Mouse (Mus musculus) bone marrow macrophage, adult 2 months (primary cell): Measurements from ENCODE around the gene Dpm3.

ENCODE experiments used
- CTCF ChIP-seq: IDR thresholded peaks from 2 replicates; pipeline ENCODE4 v1.5.1; 2012; ENCODE audit warnings: low read depth, mild to moderate bottlenecking, low read length, moderate library complexity
- POLR2A ChIP-seq: IDR thresholded peaks from 2 replicates; pipeline ENCODE4 v1.6.1; 2012; ENCODE audit warnings: mild to moderate bottlenecking, low read depth, low read length, borderline replicate concordance

DNA sequence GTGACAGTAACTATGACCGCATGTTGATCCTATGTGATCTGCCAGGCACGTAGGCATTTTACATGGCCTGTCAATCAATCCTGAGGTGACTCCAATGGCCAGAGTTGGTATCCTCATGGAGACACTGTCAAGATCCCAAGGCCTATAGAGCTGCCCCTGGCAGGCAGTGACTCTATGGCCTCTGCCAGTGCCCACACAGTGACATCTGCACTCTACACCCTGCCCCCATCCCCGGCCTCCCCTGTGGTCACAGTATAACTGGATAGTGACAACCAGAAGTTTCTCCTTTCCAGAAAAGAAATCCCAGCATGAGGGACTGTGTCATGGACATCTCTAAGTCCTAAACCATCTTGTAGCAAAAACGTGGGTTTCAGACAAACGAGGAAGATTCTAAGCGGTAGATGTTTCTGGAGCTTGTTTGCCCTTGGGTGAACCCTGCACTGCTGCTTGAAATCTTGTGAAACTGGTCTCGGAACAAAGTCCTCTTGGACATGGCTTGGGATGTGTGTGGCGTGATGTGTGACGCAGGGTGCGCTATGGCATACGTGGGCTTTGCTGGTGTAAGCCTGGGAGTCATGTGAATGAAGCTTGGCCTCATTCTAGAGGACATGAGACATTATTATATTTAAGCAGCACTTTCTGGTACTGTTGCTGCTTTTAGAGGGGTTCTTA is 34.2 kb downstream of the Dpm3 start:
- TF ChIP-seq CTCF (no peak), POLR2A (no peak)
